Mouse (Mus musculus): ENCODE results near the gene Snrk. TPM values are rescaled to one million over a fixed set of nuclear protein-coding genes. Genes with fewer than 3 reads are reported as not detected.
"Not testable (repeated sequence)": the region's sequence is repeated elsewhere in the genome, so short reads cannot be mapped to it uniquely, and the experiment has no call there.

Snrk gene
- total RNA-seq, 2 experiments from 2014 or later, result 108 to 117 TPM

DNA sequence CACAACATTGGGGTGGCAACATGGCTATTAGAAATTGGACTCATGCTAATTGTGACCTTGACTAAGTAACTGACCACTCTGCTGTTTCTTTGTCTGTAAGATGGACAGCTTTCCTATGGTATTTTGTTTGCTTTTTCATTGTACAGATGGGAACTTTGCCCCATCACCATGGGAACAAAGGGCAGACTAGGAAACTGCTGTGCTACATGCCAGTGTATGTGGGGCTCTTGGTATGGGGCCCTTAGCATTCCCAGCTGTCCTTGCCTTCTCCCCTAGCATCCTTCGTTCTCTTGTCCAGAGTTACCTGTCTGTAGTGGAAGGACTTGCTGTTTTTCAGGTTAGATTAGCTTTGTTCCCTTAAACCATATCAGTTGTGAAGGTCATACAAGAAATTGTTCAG, 20.9 kb downstream of the Snrk start:
- no peak for DNase-seq (ENCODE audit: low spot score in 2 of 2)
- intact Hi-C loops (cut with DNase I), result no loop called here

DNA sequence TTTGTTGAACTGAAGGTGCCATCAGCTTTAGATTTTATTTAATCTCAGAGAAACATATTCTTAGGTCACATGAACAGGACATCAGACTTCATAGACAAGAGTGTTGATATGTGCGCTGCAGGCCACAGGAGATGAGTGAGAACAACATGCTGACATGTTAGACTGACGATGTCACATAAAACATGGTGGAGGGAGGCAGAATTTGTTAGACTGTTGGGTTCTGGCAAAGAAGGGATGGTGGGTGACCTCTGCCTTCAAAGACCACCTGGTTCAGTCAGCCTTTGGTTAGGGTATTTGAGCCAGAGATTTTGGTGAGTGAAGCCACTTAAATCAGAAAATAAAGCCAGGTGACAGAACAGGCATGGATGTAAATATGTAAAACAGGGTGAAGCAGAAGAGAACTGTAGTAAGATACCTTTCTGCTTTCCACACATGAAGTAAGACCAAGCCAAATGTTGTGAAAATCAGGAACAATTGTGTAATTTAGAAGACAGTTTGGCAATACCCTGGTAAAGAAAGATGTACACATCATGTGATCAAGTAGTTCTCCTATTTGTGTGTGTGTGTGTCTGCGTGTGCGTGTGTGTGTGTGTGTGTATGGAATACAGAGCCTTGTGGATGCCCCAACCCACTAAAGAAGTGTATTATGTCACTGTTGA, 21.4 kb downstream of the Snrk start:
- DNase-seq (ENCODE audit: low spot score in 2 of 2), result no peak
- intact Hi-C loops (cut with DNase I), result no loop called here

DNA sequence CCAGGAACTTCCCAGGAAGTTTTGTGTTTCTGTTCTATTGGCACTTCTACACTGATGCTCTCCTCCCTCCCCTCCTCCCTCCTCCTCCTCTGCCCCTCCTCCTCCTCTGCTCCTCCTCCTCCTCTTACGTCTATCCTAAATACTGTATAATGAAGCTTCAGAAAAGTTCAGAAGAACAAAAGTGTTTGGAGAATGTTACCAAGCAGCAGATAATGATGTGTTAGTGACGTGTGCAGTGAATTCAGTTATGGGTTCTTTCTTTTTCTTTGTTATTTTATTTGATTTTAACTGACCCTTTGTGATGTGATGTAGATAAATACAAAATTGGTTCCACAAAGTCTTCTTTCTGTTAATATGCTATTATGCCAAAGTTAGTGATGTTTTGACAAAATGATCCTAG, 22.2 kb downstream of the Snrk start:
- no peak for DNase-seq (ENCODE audit: low spot score in 2 of 2)
- intact Hi-C loops (cut with DNase I), result no loop called here

DNA sequence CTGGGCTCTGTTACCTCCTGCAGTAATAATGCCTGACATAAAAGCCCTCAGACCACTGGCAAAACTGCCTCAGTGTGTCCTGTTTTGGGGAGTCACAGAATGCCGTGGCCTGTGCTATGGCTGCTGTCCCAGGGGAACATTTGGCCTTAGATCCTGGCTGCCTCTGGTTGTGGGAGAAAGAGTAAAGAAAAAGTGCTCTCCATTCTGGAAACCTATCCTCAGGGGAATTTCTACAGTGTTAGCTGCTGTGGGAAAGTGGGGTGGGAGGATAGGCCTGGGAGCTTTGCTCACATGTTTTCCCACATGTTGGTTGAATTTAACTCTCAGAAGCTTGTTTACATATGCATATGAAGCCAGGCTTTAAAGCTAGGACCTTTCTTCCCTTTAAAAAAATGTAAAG, 26.2 kb downstream of the Snrk start:
- no peak for DNase-seq (ENCODE audit: low spot score in 2 of 2)
- intact Hi-C loops (cut with DNase I), result no loop called here

DNA sequence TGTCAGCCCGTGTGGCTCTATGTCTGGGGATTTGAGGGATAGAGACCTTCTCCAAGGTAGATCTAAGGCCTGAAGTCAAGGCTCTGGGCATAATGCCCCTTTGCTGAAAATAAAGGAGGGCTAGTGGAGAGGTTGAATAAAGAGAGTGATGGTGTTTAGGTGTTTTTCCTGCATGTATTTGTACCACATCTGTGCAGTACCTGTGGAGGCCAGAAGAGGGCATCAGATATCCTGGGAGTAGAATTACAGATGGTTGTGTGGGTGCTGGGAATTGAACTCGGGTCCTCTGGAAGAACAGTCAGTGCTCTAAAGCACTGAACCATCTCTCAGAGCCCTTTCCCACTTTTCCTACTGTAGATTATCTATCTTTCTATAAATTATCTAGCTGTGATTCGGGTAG, 27.7 kb downstream of the Snrk start:
- intact Hi-C loops (cut with DNase I), result no loop called here
- DNase-seq (ENCODE audit: low spot score in 2 of 2), result no peak

DNA sequence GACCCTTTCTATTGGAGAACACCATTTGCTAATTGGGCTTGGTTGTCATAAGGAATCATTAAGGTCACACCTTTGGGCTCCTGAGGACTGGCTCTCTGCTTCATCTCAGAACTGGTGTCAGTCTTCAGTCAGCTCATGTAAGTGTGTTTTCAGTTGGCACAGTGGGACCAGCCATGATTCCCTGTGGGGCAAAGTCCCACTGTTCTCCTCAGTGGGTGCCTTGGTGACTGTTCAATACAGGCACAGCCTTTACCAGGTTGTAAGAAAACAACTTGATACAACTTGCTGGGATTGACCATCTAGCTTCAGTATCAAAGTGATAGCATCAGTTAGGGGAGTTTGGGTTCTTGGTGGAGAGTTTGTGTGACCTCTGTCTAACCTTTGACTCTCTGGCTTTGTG, 28.6 kb downstream of the Snrk start:
- no peak for DNase-seq (ENCODE audit: low spot score in 2 of 2)
- intact Hi-C loops (cut with DNase I), result no loop called here

DNA sequence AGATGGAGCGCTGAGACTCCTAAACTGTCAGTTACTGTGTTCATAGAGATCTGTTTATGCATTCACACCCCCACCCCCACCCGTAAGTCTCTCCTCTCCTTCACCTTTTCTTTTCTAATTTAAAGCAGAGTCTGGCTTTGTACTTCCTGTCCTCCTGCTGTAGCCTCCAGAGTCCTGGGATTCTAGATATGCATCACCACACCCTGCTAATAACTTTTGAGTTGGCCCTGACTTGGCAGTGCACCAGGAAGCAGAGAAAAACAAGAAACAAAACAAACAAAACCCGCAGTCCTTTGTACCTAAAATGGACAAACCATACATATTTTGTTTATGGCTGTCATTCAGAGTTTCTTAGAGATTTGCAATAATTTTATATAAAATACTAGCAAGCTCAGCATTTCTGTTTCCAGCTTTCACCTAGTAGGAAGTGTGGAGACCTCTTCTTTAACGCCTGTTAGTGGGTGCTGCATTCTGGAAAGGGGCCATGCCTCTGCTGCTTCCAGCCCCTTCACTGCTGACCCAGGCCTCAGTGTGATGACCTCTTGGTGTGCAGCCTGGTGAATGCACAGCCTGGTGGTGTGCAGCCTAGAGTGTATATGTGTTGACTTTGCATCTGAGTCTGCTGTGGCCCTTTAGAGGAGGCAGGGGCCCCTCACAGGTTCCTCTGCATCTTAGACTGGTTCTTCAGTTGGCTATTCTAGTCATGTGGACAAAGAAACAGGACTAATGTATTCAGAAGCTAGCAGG, 29.2 kb downstream of the Snrk start:
- no peak for DNase-seq (ENCODE audit: low spot score in 2 of 2)
- intact Hi-C loops (cut with DNase I), result no loop called here

DNA sequence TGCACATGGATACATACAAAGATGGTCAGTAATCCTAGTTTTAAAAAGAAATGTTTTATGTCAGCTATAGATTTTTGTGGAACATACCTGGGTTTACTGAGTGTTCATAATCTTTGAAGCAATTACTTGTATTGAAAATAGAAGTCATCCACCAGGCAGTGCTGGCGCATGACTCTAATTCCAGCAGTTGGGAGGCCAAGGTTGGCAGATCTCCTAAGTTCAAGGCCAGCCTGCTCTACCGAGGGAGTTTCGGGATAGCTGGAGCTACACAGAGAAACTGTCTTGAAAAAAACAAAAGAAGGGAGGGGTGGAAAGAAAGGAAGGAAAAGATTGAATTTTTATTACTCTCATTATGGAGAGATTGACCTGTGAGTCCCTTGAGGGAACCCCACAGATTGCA, 31.3 kb downstream of the Snrk start:
- intact Hi-C loops (cut with DNase I), result no loop called here
- no peak for DNase-seq (ENCODE audit: low spot score in 2 of 2)

DNA sequence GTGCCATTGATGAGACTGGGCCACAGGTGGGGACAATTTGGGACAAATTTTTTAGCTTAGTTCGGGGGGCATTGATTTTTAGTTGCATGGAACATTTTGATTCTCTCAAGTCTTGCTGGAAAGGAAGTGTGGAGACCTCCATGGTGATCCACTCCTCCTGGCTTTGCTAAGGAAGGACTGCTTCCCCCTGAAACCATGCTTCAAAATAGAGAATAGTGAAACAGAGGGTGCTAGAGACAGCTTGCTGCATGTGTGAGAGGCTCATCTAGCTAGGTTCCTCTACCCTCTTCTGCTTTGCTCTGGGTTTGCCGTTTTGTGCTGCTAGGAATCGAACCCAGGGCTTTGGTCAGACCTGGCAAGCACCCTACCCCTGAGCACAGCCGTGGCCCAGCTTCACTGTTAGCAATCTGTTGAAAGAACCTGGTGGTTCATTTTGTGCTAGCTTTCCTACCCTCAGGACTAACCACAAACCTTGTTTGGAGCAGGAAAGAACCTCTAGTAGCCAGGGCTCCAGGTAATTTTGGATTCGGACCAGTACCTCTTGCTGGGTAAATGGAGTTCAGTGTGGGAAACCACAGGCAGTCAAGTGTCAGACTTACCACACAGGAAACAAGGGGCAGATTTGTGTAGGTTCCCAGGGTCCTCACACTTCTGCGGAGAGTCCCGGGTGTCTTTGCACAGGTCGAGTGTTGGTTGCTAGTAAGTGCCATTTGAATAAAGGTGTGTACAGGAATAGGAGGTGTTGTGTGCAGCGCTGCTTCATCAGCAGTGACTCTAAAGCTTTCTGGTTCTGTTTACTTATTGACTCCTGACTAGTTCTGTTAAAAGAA, 33.1 kb downstream of the Snrk start:
- DNase-seq (ENCODE audit: low spot score in 2 of 2), result no peak
- intact Hi-C loops (cut with DNase I), result no loop called here

DNA sequence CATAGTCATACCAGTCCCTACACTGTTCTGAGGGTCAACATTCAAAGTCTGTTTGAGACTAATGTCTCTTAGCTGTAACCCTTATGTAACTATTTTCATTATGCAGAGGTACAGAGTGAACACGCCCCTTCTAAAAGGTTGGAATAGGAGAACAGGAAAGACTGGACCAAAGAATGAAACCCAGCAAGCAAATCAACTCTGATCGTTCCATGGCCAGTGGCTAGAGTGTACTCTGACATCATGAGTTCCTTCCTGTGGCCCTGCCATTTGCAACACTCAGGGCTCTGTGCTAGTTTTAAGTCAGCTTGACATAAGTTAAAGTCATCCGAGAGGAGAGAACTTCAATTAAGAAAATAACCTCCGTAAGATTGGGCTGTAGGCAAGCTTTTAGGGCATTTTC, 35.0 kb downstream of the Snrk start:
- intact Hi-C loops (cut with DNase I), result no loop called here
- DNase-seq (ENCODE audit: low spot score in 2 of 2), result no peak

DNA sequence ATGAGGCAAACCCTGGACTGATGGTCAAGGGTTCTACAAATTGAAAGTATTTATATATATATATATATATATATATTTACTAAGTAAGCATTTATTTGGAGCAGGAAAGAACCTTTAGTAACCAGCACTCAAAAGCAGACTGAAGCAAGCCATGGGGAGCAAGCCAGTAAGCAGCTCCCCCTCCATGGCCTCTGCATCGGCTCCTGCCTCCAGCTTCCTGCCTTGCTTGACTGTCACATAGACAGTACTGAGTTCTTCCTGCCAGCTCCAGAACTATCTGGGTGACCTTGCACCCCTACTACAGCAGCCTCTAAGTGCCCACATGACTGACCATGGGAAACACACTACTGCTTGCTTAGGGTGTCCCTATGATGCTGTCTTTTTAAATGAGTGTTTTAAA, 35.4 kb downstream of the Snrk start:
- no peak for DNase-seq (ENCODE audit: low spot score in 2 of 2)
- intact Hi-C loops (cut with DNase I), result no loop called here

DNA sequence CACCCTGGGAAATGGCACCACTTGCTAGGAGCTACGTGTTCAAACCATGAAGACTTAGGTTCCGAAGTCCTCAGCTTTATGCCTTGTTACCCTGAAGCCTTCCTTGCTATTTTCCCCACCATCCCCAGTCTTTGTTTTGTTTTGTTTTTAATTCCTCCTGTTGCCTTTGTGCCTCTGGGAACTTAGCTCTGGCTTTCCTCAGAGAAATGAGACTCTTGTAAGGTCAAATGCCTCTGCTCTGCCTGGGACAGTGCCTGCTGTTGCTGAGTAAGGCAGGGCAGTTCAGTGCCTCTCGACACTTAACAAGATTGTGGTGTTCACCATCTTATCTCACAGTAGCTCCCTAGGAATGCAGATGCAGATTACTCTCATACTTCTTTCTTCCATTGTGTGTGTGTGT, 36.4 kb downstream of the Snrk start:
- no peak for DNase-seq (ENCODE audit: low spot score in 2 of 2)
- intact Hi-C loops (cut with DNase I), result no loop called here

DNA sequence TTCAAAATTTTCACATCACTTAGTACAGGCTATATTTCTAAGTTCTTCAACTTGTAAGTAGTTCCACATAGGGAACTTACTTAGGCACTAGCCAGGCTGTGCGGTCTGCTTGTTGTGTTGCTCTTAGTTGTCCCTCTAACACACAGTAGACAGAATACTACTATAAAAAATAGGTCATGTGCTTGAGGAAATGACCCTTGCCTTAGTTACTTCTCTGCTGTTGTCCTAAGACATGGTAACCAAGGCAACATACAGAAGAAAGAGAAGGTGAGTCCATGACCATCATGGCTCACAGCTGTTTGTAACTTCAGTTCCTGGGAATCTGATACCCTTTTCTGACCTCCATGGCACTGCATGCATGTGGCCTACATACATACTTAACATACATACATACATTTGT, 38.1 kb downstream of the Snrk start:
- intact Hi-C loops (cut with DNase I), result no loop called here
- DNase-seq (ENCODE audit: low spot score in 2 of 2), result no peak

DNA sequence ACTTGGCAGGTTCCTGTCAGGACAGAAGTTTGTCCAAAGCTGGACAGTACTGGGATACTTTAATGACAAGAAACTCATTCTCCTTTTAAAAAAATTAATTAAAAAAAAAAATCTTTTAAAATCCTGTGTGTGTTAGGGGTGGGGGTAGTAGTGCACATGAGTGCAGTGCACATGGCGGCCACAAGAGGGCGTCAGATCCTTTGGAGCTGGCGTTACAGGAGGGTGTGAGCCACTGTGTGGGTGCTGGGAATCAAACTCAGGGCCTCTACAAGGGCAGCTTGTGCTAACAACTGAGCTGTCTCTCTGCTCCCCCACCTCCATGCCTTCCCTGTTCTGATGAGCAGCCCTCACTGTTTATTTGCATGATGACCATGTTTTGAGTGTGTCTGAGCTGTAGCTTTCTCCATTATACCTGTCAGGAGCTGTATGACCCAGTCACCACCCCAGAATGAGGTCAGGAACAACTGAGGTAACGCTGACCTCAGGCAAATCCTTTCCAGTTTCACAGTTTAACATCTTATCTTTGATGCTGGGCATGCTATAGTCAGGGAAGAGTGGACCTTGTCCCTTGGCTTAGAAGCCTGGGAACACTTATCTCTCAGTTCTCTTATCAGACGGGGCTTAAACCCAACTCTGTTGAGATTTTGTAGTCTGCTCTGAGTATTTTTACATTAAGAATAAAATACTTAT, 39.5 kb downstream of the Snrk start:
- DNase-seq (ENCODE audit: low spot score in 2 of 2), result no peak
- intact Hi-C loops (cut with DNase I), result no loop called here

DNA sequence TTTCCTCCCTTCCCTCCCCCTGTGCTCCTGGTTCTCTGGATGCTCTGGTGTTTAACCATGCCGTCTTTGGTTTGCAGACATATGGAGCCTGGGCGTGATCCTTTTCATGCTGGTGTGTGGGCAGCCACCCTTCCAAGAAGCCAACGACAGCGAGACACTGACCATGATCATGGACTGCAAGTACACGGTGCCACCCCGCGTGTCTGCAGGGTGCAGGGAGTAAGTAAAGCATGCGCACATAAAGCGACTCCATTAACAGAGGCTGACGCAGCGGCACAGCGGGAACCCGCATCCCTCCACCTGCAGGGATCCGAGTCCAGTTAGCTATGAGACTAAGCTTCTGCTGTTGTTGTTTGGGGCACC, 40.0 kb downstream of the Snrk start:
- DNase-seq (ENCODE audit: low spot score in 2 of 2), result peak in 1 of 2 experiments; percentile 58
- intact Hi-C loops (cut with DNase I), result no loop called here

DNA sequence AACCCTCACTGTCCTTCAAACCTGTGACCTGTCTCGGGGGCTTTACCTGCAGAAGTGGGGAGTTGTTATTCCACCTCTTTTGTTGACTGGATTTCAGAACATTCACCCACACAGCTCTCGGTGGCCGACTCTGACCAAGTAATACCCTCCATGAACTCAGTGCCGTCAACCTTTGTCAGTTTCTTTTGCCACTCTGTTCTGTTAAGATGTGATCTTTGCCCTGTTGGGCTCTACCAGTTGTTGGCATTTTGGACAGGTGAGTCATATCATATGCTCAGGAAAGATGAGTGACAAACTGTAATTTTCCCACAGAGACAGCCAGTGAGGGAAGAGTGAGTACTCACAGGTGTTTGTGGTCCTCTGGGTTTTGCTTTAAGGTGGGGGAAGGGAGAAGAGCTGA, 47.5 kb downstream of the Snrk start:
- DNase-seq (ENCODE audit: low spot score in 2 of 2), result no peak
- intact Hi-C loops (cut with DNase I), result no loop called here

DNA sequence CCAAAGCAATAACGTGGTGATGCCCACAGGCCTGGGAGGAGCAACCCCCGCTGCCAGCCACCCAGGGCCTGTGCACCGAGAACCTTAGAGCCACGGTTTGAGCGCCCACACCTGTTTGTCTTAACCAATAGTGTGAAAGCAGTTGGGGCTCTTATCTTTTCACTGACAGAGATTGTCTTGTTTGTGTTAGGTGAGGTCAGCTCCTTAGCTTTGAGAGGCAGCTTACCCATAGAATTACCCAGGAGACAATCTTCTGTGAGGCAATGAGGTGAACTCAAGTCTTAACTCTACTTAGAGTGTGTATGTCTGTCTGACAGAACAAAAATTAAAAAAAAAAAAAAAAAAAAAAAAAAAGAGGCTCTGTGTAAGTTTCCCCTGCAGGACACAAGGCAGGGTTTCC, 50.7 kb downstream of the Snrk start:
- DNase-seq (ENCODE audit: low spot score in 2 of 2); intact Hi-C loops (cut with DNase I): not testable (repeated sequence)

DNA sequence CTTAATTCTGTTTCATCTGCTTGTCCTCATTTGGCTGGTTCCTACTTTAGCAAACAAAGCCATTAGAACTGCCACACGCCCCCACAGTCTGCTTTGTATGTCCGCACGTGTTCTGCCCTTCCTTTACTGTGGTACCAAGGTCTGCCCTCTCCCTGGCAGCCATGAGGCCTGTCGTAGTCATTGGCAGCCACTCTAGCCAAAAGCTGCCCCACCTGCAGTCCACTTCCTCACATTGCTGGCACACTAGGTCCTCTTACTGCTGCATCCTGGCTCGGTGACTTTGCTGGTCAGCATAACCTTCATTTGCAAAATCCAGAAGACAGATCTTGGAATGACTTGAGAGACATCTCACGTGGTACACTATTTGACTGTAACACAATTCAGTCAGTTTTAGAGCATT, 52.8 kb downstream of the Snrk start:
- no peak for DNase-seq (ENCODE audit: low spot score in 2 of 2)
- intact Hi-C loops (cut with DNase I), result no loop called here

DNA sequence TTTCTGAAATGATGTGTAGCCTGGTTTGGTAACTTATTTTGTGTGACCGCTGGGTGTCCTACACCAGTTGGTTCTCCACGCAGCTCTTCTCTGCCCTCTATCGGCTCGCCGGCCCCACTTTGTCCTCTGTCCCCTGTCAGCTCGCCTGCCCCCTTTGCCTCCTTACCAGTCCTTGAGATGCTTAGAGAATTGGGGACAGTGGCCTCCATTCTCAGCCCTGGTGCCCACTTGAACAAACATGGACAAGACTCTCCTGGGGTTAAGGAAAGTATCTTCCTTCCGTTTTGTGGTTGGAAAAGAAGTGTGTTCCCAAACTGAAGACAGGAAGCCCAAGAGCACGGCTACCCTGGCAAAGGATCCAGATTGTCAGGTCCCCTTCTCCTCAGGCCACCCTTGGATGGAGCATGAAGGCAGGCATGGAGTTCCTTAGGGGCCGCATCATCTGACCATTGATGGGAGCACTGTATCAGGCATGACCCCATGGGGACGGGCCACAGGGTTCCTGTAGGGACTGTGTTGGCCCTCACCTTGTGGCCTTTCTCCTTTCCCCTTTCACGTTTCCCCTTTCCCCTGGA, 55.6 kb downstream of the Snrk start:
- intact Hi-C loops (cut with DNase I), result no loop called here
- DNase-seq (ENCODE audit: low spot score in 2 of 2), result no peak

Measured in left cerebral cortex, postnatal 36 days (tissue).